Mouse (Mus musculus) bone marrow macrophage, adult 2 months (primary cell): ENCODE data around the gene Pkd1l2.

ENCODE experiments used
- CTCF ChIP-seq: IDR thresholded peaks from 2 replicates; pipeline ENCODE4 v1.5.1; 2012; ENCODE audit warnings: low read depth, mild to moderate bottlenecking, low read length, moderate library complexity
- POLR2A ChIP-seq: IDR thresholded peaks from 2 replicates; pipeline ENCODE4 v1.6.1; 2012; ENCODE audit warnings: mild to moderate bottlenecking, low read depth, low read length, borderline replicate concordance

DNA sequence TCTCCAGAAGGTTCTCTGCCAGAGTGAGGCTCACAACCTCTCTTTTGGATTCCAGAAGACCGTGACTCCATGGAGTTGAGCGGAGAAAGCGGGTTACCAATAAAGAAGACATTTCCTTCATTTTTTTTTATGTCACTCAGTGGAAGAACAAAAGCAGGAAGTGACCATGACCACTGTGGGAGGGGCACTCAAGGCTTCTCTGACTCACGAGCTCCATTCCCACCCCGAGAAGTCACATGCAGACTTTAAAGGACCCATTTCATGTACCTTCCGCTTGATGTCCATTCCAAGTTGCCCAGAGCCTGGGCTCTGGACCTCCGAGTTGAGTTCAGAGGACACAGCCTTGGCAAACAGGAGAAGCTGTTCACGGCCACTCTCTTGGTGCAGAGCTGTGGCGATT is 31.5 kb downstream of the Pkd1l2 start:
- TF ChIP-seq POLR2A (no peak), CTCF (no peak)
